Mouse (Mus musculus) left cerebral cortex, postnatal 4 days (tissue): ENCODE data around the gene Dnaja3. TPM values are rescaled to one million over a fixed set of nuclear protein-coding genes. Genes with fewer than 3 reads are reported as not detected.

ENCODE experiments used
- DNase-seq: peaks from one replicate; pipeline ENCODE4 v3.0.0-alpha.2; 2022
- intact Hi-C: fragments of 180-260 bp; cut with DNase I; formaldehyde crosslinking; loops from one replicate; pipeline ENCODE4 v1.15.1; 2025
- total RNA-seq, 2 experiments: library from RNA; stranded (reverse); gene quantifications; 2 replicates each; pipeline ENCODE4 v1.2.3; 2021

The Dnaja3 gene
- 10 to 100 TPM; 40.0 to 40.2 TPM for total RNA-seq

- intact Hi-C loops: no loop called here
- DNase-seq: peak; percentile 66
Measured at GRCm38 (mm10) chr16:4639831-4640237, at the start of gene Dnaja3, which contains the start of gene Vasn. Gene Dnaja3 (plus strand): TSS chr16:4639989. Gene Vasn (plus strand): TSS chr16:4639941.

- no peak for DNase-seq
- intact Hi-C loops: no loop called here
Measured at GRCm38 (mm10) chr16:4590236-4590635, 49.6 kb upstream of the Dnaja3 start.

GRCm38 (mm10) chr16:4592909-4593875 is 46.6 kb upstream of the Dnaja3 start:
- peak; percentile 71 for DNase-seq
- intact Hi-C loops: no loop called here

GRCm38 (mm10) chr16:4593971-4594813 is 45.6 kb upstream of the Dnaja3 start, which contains the start of gene Glis2:
Gene Glis2 (plus strand): TSS chr16:4594713.
- intact Hi-C loops: no loop called here
- peak; percentile 87 for DNase-seq

- intact Hi-C loops: no loop called here
- DNase-seq: peak; percentile 49
Measured at GRCm38 (mm10) chr16:4594814-4595526, 44.8 kb upstream of the Dnaja3 start.

GRCm38 (mm10) chr16:4595527-4595963 is 44.2 kb upstream of the Dnaja3 start:
- peak; percentile 53 for DNase-seq
- intact Hi-C loops: no loop called here

- intact Hi-C loops: no loop called here
Measured at GRCm38 (mm10) chr16:4596141-4596728, 43.6 kb upstream of the Dnaja3 start.

GRCm38 (mm10) chr16:4596836-4597235 is 43.0 kb upstream of the Dnaja3 start:
- DNase-seq: no peak
- intact Hi-C loops: no loop called here

More at GRCm38 (mm10) chr16:4596141-4596728, 43.6 kb upstream of the Dnaja3 start:
- no peak for DNase-seq

GRCm38 (mm10) chr16:4597296-4597695 is 42.5 kb upstream of the Dnaja3 start:
- intact Hi-C loops: no loop called here
- no peak for DNase-seq

GRCm38 (mm10) chr16:4598041-4598440 is 41.7 kb upstream of the Dnaja3 start:
- no peak for DNase-seq
- intact Hi-C loops: no loop called here

GRCm38 (mm10) chr16:4598891-4599543 is 40.8 kb upstream of the Dnaja3 start:
- DNase-seq: peak; percentile 74
- intact Hi-C loops: no loop called here

GRCm38 (mm10) chr16:4599616-4600015 is 40.2 kb upstream of the Dnaja3 start:
- intact Hi-C loops: loop anchor here (10.0 kb wide), 1 partner anchor 295 kb away; no protein-coding TSS in a partner anchor

GRCm38 (mm10) chr16:4600701-4601310 is 39.0 kb upstream of the Dnaja3 start:
- intact Hi-C loops: loop anchor here (10.0 kb wide), 1 partner anchor 296 kb away; no protein-coding TSS in a partner anchor
- no peak for DNase-seq

More at GRCm38 (mm10) chr16:4599616-4600015, 40.2 kb upstream of the Dnaja3 start:
- DNase-seq: no peak

- DNase-seq: no peak
Measured at GRCm38 (mm10) chr16:4602189-4602588, 37.6 kb upstream of the Dnaja3 start.

GRCm38 (mm10) chr16:4602766-4603452 is 36.9 kb upstream of the Dnaja3 start:
- no peak for DNase-seq
- intact Hi-C loops: loop anchor here (10.0 kb wide), 1 partner anchor 298 kb away; no protein-coding TSS in a partner anchor

More at GRCm38 (mm10) chr16:4602189-4602588, 37.6 kb upstream of the Dnaja3 start:
- intact Hi-C loops: loop anchor here (10.0 kb wide), 1 partner anchor 297 kb away; no protein-coding TSS in a partner anchor

GRCm38 (mm10) chr16:4603453-4603837 is 36.3 kb upstream of the Dnaja3 start:
- no peak for DNase-seq
- intact Hi-C loops: loop anchor here (10.0 kb wide), 1 partner anchor 299 kb away; no protein-coding TSS in a partner anchor

- DNase-seq: no peak
- intact Hi-C loops: loop anchor here (10.0 kb wide), 1 partner anchor 300 kb away; no protein-coding TSS in a partner anchor
Measured at GRCm38 (mm10) chr16:4604293-4604837, 35.4 kb upstream of the Dnaja3 start.
